Mouse (Mus musculus): ENCODE measurements around the gene Tmem214.

Gene Tmem214

GRCm38 (mm10) chr5:30915456-30915855 lies 47.6 kb downstream of the Tmem214 start:
- no peak for DNase-seq (ENCODE audit: low spot score in 2 of 2)

GRCm38 (mm10) chr5:30915974-30916433 lies 48.2 kb downstream of the Tmem214 start:
- DNase-seq (ENCODE audit: low spot score in 2 of 2): peak; percentile 83 to 94

GRCm38 (mm10) chr5:30916841-30917240 lies 49.0 kb downstream of the Tmem214 start:
- no peak for DNase-seq (ENCODE audit: low spot score in 2 of 2)

GRCm38 (mm10) chr5:30917348-30917747 lies 49.5 kb downstream of the Tmem214 start:
- DNase-seq (ENCODE audit: low spot score in 2 of 2): no peak

GRCm38 (mm10) chr5:30917891-30918670 lies 50.3 kb downstream of the Tmem214 start:
- DNase-seq (ENCODE audit: low spot score in 2 of 2): no peak

- no peak for DNase-seq (ENCODE audit: low spot score in 2 of 2)
Observed at GRCm38 (mm10) chr5:30918691-30919090, 50.9 kb downstream of the Tmem214 start.

GRCm38 (mm10) chr5:30919831-30920614 lies 52.2 kb downstream of the Tmem214 start:
- no peak for DNase-seq (ENCODE audit: low spot score in 2 of 2)

- no peak for DNase-seq (ENCODE audit: low spot score in 2 of 2)
Observed at GRCm38 (mm10) chr5:30920621-30921020, 52.8 kb downstream of the Tmem214 start.

GRCm38 (mm10) chr5:30921256-30922033 lies 53.6 kb downstream of the Tmem214 start, which contains the start of gene Khk:
Gene Khk, plus strand, starts transcription at chr5:30921431.
- DNase-seq (ENCODE audit: low spot score in 2 of 2): peak; percentile 84 to 89

- no peak for DNase-seq (ENCODE audit: low spot score in 2 of 2)
Observed at GRCm38 (mm10) chr5:30922581-30923041, 54.8 kb downstream of the Tmem214 start.

GRCm38 (mm10) chr5:30923119-30923518 lies 55.3 kb downstream of the Tmem214 start:
- no peak for DNase-seq (ENCODE audit: low spot score in 2 of 2)

GRCm38 (mm10) chr5:30924614-30925013 lies 56.8 kb downstream of the Tmem214 start:
- DNase-seq (ENCODE audit: low spot score in 2 of 2): no peak

- DNase-seq (ENCODE audit: low spot score in 2 of 2): no peak
Observed at GRCm38 (mm10) chr5:30925217-30925616, 57.4 kb downstream of the Tmem214 start.

- no peak for DNase-seq (ENCODE audit: low spot score in 2 of 2)
Observed at GRCm38 (mm10) chr5:30926073-30926472, 58.3 kb downstream of the Tmem214 start.

GRCm38 (mm10) chr5:30927945-30928529 lies 60.2 kb downstream of the Tmem214 start:
- DNase-seq (ENCODE audit: low spot score in 2 of 2): peak in 1 of 2 experiments; percentile 63
